Mouse (Mus musculus): ENCODE measurements around the gene Rftn1. TPM values are rescaled to one million over a fixed set of nuclear protein-coding genes. Genes with fewer than 3 reads are reported as not detected.
"Not testable (repeated sequence)": the region's sequence is repeated elsewhere in the genome, so short reads cannot be mapped to it uniquely, and the experiment has no call there.

Gene Rftn1
- total RNA-seq, 2 experiments from 2014 or later = 70.3 to 80.9 TPM

GRCm38 (mm10) chr17:50126545-50126944, 63.9 kb downstream of the Rftn1 start:
- no peak for DNase-seq

- DNase-seq = no peak
Measured at GRCm38 (mm10) chr17:50125900-50126299, 64.6 kb downstream of the Rftn1 start.

- DNase-seq = no peak
Measured at GRCm38 (mm10) chr17:50125245-50125798, 65.2 kb downstream of the Rftn1 start.

- DNase-seq = no peak
Measured at GRCm38 (mm10) chr17:50124708-50125107, 65.8 kb downstream of the Rftn1 start.

GRCm38 (mm10) chr17:50122555-50122954, 67.9 kb downstream of the Rftn1 start:
- DNase-seq = no peak

GRCm38 (mm10) chr17:50120098-50120497, 70.4 kb downstream of the Rftn1 start:
- DNase-seq = peak; percentile 63

GRCm38 (mm10) chr17:50117461-50117860, 73.0 kb downstream of the Rftn1 start:
- no peak for DNase-seq

- DNase-seq = peak; percentile 44
Measured at GRCm38 (mm10) chr17:50116980-50117379, 73.5 kb downstream of the Rftn1 start.

GRCm38 (mm10) chr17:50116401-50116800, 74.1 kb downstream of the Rftn1 start:
- not testable (repeated sequence) for DNase-seq

GRCm38 (mm10) chr17:50115716-50116115, 74.8 kb downstream of the Rftn1 start:
- DNase-seq = not testable (repeated sequence)

GRCm38 (mm10) chr17:50114659-50115058, 75.8 kb downstream of the Rftn1 start:
- DNase-seq = no peak

GRCm38 (mm10) chr17:50110650-50111415, 79.6 kb downstream of the Rftn1 start:
- DNase-seq = no peak

GRCm38 (mm10) chr17:50106811-50107210, 83.7 kb downstream of the Rftn1 start:
- no peak for DNase-seq

- DNase-seq = no peak
Measured at GRCm38 (mm10) chr17:50104131-50104530, 86.3 kb downstream of the Rftn1 start.

GRCm38 (mm10) chr17:50101416-50101815, 89.1 kb downstream of the Rftn1 start:
- no peak for DNase-seq

- DNase-seq = no peak
Measured at GRCm38 (mm10) chr17:50100070-50100469, 90.4 kb downstream of the Rftn1 start.

GRCm38 (mm10) chr17:50099378-50099777, 91.1 kb downstream of the Rftn1 start:
- DNase-seq = no peak

- no peak for DNase-seq
Measured at GRCm38 (mm10) chr17:50098297-50098696, 92.2 kb downstream of the Rftn1 start.

GRCm38 (mm10) chr17:50097831-50098230, 92.6 kb downstream of the Rftn1 start:
- DNase-seq = no peak

GRCm38 (mm10) chr17:50096305-50096704, 94.2 kb downstream of the Rftn1 start:
- DNase-seq = no peak

GRCm38 (mm10) chr17:50094596-50094995, 95.9 kb downstream of the Rftn1 start:
- DNase-seq = no peak

GRCm38 (mm10) chr17:50094077-50094476, 96.4 kb downstream of the Rftn1 start:
- no peak for DNase-seq

- DNase-seq = no peak
Measured at GRCm38 (mm10) chr17:50093356-50093755, 97.1 kb downstream of the Rftn1 start.

GRCm38 (mm10) chr17:50092848-50093247, 97.6 kb downstream of the Rftn1 start:
- no peak for DNase-seq

All from heart, postnatal 4 days (tissue).